Mouse (Mus musculus) kidney, adult 18-20 months (tissue): Measurements from ENCODE around the gene Zfp646.
"Not testable (repeated sequence)": the region's sequence is repeated elsewhere in the genome, so short reads cannot be mapped to it uniquely, and the experiment has no call there.

Experiments
- DNase-seq: peaks from one replicate; pipeline ENCODE4 v3.0.0; 2021

Gene Zfp646

DNA sequence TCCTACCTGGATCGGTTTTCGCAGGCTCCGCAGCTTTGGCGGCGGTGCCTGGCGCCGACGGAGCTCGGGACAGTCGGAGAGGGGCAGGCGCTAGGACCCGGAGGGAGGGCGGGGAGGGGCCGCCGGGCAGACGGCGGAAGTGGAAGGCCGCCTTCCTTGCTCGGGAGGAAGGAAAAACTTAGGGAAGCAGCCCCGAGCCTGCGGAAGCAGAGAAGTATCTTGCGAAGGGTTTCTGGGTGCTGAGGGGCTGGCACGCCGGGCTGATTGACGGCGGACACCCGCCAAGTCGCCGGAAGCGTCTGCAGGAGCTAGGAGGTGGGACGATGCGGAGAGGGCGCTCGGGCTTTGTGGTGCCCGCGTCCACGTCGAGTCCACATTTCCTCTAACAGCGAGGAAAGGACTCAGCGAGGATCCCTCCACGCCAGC is at the start of gene Zfp646:
Gene Zfp646 (plus strand): TSS at position 181 of the 426 bp plus-strand sequence.
- peak; percentile 83 for DNase-seq

DNA sequence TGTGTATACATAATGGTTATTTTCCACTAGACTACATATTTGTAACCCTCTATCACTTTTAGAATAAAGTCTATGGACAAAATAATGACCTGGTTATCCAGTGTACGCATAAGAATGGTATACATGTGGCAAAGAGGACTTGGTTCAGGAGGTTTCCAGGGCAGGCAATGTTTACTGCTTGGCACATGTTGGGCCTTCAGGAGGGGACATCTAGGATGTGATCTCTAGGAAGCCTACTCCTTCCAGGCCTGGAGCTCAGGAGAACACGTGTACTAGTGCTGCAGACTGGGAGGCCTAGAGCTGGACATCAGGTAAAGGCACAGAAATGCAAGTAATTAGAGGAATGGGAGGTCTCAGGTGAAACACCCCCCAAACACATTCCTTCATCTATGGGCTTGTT is 40.5 kb upstream of the Zfp646 start:
- DNase-seq: no peak

DNA sequence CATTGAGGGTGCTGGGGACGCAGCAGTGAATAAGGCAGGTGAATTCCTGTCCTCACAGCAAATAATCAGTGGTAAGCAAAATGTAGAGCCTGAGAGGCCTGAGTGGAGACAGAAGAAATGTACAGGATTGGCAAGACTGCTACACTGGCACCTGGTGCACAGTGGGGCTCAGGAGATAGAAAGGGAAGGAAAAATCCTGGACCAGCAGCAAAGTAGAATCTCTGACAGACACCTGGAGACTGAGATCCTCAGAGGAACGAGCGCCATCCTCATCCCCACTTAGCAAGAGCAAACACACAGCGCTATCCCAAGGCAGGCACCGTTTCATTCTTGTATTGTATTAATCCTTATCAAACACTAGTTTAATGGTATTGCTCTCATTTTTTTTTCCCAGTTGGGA is 38.5 kb upstream of the Zfp646 start:
- DNase-seq: no peak

DNA sequence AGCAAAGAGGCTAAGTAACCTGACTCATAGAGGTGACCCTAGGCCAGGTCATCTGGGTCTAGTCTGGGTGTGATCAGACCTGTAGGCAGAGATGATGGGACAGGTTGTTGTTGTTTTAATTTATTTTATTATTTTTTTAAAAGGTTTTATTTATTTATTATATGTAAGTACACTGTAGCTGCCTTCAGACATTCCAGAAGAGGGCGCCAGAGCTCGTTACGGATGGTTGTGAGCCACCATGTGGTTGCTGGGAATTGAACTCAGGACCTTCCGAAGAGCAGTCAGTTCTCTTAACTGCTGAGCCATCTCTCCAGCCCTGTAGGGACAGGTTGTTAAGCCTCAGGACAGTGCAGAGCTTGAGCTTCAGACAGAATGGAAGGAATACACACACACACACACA is 38.1 kb upstream of the Zfp646 start:
- DNase-seq: not testable (repeated sequence)

DNA sequence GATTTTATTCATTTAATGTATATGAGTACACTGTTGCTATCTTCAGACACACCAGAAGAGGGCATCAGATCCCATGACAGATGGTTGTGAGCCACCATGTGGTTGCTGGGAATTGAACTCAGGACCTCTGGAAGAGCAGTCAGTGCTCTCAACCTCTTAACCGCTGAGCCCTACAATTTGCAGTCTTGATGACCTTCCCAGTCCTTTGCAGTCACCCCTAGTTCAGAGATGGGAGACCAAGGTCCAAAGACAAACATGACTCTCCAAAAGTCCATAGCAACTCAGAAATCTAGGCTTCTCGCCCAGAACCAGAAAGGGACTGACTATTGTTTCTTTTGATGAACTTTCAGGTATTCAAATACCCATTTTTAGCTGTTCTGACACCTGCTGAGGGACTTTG is 36.0 kb upstream of the Zfp646 start:
- not testable (repeated sequence) for DNase-seq

DNA sequence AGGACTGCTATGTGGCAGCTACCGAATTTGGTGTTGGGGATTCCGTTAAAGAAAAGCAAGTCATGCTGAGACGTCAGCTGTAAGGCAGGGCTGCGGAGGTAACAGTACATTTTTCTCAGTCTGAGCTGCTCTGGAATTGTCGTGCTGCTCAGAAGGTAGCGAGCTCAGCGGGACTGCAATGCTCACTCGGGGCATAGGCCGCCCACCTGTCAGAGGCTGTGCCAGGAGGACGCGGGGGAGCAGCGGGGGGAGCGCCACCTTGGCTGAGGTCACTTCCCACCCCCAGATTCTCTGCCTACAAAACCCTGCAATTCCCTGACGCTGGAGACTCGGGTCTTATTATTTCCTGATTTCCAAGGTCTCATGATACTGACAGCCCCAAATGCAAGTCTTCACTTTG is 35.1 kb upstream of the Zfp646 start:
- DNase-seq: no peak

DNA sequence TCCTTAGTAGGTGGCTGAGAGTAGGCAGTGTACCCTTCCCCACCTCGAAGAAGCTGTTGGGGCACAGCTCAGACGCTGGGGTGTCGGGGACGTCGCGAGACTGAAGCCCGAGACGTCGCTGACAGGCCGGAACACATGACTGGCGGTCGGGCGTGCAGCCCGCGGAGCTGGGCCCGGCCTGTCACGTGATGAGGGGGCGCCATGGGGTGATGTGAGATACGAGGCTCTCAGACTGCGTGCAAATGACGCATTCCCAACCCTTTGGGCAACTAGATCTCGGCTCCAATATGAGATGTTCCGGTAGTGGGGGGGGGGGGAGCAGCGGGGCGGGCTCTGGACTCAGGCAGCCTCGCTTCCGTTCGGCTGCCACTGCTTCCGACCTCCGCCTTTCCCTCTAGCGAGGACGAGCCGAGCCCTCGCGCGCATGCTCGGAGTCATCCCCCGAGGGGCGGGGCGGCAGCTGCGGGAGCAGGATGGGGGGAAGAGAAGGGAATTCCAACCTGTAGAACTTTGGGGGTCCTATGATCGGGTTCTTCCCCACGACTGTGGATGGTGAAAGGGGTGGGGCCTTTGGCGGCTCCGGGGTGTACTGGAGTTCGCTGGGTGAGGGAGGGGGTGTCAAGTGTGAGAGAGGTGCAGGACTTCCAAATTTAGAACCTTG is 34.6 kb upstream of the Zfp646 start:
- DNase-seq: peak; percentile 91

DNA sequence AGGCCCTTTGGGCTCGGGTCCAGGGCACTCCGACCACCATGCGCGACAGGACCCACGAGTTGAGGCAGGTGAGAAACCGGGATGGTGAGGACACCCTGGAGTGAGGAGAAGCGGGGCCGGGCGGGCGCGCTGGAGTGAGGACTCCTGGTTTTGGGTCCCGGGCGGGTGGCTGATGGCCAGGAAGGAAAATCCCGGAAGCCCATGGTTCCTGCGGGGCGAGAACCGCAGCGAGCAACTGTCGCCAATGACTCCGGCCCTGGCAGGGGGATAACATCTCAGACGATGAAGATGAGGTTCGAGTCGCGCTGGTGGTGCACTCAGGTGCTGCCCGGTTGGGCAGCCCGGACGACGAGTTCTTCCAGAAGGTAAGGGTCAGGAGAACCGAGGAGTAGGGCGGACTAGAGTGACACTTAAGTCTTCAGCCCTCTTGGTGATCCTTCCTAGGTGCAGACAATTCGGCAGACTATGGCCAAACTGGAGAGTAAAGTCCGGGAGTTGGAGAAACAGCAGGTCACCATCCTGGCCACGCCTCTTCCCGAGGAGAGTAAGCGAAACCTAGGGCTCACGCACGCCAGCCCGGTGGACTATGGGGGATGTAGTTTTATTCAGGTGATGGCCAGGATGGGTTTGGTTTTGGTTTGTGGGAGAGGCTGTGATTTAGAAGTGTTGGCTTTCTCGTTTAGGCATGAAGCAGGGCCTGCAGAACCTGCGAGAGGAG is 33.9 kb upstream of the Zfp646 start:
- peak; percentile 87 for DNase-seq

DNA sequence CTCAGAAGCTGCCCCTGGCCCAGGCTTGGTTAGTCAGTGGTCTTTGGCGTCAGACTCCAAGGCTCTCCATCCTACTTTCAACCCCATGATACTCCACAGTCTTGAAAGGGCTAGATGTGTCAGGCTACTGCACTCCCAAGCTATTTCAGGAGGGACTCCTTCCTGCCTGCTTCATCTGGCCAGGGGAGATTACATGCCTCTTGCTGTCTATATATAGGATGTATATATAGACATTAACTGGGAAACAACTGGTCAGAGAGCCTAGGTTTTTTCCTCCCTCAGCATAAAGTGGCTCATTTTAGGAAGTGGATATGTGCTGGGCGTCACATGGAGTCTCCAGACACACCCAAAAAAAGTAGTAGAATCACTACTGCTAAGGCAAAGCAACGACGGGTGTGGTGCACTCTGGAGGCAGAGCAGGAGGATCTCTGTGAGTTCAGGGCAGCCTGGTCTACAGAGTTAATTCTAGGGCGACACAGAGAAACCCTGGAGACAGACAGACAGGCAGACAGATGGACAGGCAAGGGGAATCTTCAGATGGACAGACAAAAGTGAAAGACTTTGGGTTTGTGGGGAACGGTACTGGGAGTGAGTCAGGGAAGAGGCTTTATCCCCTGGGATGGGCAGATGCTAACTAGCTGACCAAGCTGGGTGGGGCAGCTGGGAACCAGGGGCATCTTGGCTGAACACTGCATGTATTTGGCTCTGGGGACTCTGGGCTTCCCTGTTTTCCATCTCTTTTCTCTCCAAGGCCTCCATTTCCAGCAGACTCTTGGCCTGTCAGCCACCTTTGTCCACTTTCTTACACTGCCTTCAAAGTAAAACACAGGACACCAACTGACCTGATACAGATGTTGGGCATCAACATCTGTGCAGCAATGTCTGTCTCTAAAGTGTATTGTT is 25.8 kb upstream of the Zfp646 start:
- DNase-seq: no peak

DNA sequence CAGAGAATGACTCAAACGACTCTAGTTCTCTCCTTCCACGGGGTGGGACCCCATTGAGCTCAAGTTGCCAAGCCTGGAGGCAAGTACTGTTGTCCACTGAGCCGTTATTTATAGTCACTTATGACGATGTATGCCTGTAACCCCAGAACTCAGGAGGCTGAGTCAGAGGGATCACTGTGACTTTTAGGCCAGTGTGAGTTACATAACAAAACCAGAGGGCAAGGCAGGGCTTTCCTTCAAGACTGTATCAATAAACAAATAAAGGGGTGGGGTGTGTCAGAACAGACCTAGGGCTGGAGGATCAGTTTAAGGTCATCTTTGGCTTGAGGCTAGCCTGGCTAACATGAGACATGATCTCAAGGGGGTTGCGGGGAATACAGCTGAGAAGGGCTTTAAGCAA is 25.1 kb upstream of the Zfp646 start:
- DNase-seq: no peak

DNA sequence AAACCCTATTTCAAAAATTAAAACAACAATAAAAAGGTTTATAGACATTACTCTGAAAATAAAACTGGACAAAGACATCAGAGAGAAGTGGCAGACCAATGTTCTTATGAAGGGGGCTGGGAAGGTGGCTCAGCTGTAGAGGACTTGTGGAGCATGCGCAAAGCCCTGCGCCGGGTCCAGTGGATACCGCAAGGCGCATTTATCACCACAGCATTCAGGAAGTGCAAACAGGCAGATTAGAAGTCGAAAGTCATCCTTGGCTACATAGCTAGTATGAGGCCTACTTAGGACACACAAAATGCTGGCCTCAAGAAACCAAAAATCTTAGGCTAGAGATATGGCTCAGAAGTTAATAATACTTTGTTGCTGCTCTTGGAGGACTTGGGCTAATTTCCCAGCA is 17.8 kb upstream of the Zfp646 start:
- DNase-seq: no peak

DNA sequence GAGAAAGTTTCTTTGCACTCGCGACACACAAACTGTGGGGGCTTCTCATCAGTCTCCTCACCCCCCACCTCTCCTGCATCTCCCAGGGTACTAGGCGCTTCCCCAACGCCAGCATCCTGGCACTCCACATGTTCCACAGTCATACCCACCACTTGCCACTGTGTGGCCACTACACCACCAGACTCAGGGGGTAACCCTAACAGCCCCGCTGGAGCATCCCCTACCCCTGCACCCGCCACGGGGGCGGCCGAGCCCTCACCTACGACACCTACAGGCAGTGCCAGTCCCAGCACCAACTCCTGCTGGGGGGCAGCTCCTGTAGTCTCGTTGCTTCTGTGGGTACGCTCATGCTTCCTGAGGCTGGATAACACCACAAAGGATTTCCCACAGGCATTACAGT is 9.6 kb upstream of the Zfp646 start:
- DNase-seq: no peak

DNA sequence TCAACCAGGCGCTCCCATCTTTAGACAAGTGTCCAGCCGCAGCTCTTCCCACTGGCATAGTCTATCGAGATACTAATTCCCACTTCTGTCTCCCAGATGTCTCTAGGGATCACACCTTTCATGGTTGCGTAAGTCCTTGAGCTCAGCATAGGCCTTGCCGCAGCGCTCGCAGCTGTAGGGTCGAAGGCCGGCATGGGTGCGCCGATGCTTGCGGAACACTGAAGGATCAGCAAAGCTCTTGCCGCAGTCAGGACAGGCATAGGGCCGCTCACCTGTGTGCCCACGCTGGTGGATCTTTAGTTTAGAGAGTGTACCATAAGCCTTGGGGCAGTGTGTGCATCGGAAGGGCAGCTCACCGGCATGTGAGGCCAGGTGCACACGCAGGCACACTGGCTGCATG is 8.4 kb upstream of the Zfp646 start:
- DNase-seq: no peak

DNA sequence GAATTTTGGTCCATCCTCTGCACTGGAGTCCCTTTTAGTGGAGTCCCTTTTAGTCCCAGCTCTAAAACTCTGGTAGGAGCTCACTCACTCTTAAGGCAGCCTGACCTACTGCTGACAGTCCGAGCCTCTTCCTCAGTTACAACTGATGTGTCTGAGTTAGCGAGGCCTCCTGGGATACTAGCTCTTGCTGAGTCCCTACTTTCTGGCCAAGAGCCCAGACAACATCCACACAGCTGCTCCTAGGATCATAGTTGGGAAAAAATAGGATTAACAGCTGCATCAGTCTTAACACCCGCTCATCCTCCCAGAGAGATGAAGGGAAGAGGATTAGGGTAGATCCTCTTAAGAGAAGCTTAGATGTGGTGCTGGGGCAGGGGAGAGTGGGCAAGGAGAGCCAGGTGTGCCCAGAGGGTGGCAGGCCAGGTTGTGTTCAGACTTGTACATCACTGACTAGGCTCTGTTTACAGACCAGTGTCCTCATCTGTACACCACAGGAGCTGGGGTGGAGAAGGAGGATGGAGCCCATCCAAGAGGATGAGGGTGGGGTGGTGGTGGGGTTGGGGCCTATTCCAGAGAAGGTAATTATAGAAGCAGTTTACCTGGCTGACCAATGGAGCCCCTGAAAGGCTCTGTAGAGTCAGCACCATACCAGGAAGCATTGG is 6.7 kb upstream of the Zfp646 start:
- DNase-seq: no peak

DNA sequence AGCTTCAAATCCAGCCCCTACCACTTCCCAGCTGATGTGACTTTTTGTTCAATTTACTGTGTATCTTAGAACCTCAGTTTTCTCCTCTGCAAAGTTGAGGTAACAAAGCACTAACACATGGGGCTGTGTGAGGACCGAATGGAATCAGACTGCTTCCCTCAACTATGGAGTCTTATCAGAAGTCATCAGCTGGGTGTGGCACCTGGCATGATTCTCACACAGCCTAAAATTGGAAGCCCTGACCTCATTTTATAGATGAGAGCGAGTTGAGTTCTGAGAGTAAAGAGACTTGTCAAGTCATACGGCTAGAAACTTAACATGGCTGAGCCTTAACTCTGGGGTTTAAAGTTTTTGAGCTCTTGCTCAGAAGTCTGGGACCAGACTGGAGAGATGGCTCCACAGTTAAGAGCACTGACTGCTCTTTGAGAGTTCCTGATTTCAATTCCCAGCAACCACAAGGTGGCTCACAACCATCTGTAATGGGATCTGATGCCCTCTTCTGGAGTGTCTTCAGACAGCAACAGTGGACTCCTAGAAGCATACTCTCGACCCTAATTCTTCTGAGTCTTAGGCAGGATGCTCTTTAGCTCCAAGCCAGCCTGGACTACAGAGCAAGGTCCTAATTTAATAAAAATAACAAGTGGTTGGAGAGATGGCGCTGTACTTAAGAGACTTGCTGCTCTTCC is 5.7 kb upstream of the Zfp646 start:
- no peak for DNase-seq

DNA sequence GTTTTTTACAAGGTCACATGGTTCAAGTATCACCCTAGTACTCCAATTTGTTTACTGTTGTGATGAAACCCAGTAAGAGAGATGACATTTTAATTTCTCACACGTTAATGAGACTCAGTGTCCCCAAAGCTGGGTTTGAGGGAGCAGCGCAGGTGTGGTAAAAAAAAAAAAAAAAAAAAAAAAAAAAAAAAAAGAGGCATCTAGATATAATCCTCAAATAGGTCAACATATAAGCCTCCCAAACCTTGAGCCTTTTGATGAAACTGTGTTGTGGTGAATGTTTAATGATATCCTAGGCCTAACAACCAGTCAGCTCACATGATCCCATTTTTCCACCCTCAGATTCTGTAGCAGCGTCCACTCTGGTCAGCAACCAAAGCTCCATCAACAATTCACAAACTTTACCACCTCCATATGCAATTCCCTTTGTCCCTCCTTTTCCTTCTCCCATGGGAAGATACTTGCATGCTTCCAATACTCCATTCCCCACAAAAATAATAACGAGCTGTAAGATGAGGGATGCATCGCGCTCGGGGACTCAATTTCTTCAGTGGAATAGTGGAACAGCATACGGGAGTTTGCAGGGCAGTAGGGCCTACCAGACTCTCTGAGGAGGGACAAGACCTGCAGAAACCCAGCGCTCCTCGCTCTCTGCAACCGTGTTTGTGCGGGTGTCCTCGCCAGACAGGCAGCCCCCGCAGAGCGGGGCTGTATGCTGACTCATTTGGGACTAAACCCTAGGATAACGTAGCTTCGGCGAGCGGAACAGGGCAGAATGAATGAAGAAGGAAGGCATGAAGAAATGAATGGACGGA is 1.0 kb upstream of the Zfp646 start:
- DNase-seq: no peak

DNA sequence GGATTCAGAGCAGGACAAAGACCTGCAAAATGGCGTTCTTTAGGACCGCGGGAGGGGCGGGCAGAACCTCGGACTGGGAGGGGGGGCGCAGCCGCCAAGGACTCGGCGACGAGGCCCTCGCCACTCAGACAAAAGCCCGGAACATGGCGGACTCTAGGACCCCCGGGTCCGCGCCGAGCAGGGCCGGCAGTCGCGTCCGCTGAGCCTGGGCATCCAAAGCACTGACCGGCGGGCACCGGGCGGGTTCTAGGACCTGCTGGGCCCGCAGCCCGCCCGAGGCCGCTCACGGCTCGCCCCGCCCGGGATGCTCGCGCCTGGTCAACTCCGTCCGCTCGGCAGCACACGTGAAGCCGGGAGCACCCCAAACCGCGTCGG is 407 bp upstream of the Zfp646 start:
- peak; percentile 91 for DNase-seq

DNA sequence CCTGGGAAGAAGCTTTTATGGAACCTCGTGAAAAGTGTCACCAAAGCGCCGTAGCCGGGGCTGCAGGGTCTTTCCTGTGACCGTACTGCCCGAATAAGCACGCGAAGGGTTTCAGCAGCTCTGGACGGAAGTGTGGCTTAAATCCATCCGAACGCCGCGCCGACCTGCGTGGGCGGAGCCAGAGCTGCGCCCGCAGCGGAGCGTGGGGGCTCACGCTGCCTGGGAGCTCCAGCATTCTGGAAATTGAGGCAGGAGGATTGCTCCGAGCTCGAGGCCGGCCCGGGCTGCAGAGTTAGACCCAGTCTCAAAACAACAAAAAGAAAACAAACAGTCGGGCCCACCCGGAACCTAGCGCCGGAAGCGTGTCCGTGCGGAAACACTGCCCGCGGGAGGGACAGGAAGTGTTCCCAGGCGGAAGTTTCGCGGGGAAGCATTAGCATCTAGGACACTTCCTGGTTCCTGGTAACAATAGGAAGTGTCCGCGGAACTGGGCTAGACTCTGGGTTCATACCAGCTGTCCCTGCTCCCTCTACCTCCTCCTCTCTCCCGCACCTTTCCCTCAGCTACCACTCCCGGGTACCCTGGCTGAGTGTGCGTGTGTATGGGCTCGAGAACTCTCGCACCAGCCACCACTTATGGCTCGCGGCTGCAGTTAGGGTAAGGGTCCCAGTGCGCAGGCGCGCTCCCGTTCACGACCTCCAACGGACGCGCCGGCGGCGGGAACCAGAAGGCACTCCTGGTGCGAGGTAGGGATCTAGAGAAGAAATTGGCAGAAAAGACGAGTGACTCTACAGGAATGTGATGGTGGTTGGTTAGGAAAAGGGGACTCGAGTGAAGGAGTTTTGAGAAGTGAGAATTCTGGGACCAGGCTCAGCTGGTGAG is 687 bp downstream of the Zfp646 start, which contains the start of gene Zfp668:
Gene Zfp668 (minus strand): TSS at position 362 of the 882 bp plus-strand sequence.
- DNase-seq: peak; percentile 93

DNA sequence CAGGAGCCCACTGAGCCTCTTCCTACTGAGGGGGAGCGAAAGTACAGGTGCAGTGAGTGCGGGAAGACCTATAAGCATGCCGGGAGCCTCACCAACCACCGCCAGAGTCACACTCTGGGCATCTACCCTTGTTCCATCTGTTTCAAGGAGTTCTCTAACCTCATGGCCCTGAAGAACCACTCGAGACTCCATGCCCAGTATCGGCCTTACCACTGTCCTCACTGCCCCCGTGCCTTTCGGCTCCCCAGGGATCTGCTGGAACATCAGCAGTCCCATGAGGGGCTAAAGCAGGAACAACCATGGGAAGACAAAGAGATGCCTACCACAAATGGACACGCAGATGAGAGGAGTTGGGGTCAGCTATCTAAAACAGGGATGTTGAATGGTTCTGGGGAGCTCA is 3.3 kb downstream of the Zfp646 start:
- DNase-seq: no peak

DNA sequence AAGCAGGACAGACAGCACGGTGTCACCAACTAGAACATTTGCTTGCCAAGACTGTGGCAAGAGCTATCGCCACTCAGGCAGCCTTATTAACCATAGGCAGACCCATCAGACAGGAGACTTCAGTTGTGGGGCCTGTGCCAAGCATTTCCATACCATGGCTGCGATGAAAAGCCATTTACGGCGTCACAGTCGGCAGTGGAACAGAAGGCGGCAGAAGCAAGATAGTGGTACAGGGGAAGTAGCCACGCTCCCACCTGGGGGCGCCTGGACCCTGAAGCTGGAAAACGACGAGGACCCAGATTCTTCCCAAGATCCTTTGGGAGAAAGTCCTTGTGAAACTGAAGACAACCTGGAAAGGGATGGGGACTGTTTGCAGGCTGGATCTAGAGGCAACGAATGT is 4.4 kb downstream of the Zfp646 start:
- no peak for DNase-seq

DNA sequence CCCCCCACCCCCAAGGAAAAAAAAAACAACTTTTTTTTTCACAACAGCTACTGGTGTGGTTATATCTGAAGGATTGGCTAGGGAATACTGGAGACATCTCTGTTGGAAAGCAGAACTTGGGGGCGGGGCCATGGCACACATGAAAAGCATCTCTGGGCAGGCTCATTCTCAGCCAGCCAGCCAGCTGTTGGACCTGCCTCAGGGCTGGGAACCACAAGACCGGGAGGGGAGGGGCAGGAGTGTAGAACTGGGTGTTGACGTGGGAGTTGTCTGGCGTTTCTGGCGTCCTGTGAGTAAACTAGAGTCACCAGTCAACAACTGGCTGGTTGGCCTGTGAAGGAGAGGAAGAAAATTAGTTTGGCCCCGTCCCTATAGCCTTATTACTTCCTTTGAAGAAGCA is 9.9 kb downstream of the Zfp646 start:
- DNase-seq: no peak
